Mouse (Mus musculus): ENCODE data around the gene Tyrp1. TPM values are rescaled to one million over a fixed set of nuclear protein-coding genes. Genes with fewer than 3 reads are reported as not detected.

The Tyrp1 gene
- total RNA-seq (2012; rRNA removed): not detected in 2 replicates

DNA sequence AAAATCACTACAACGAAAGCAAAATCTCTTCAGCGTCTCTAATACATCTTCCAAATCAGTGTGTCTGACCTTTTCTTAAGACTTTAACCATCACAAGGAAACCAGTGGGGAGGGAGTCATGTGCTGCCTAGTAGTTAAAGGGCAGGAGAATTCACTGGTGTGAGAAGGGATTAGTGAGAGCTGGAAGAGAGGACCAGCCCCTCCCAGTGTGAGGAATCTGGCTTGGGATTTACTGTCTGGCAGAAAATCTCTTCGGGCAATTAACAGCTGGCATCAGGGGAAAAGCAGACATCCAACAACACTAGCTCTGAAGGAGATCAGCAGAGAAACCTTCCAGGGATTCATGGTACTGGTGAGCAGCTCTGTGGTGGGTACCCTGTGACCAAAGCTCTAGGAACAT is at the start of gene Tyrp1:
Gene Tyrp1, plus strand, starts transcription at position 74 of the 400 bp plus-strand sequence.
- Histone ChIP-seq H3K4me3 (ENCODE audit: insufficient read depth in 1 of 2, low read depth in 1 of 2, low read length in 2 of 2, poor library complexity in 1 of 2, severe bottlenecking in 1 of 2) (no peak within 1 kb of the TSS), H3K9me3 (ENCODE audit: control insufficient read depth, insufficient read depth, low read depth, low read length) (no peaks in the 10 kb centered on the region), H3K9ac (ENCODE audit: insufficient read depth, low read depth, low read length, poor library complexity, severe bottlenecking) (no peak within 1 kb of the TSS), H3K4me1 (ENCODE audit: control insufficient read depth in 2 of 2, insufficient read depth in 2 of 2, low read length in 2 of 2, poor library complexity in 1 of 2) (no peaks in the 10 kb centered on the region), H3K36me3 (ENCODE audit: control insufficient read depth, insufficient read depth, low read length, poor library complexity, severe bottlenecking) (no peaks in the 10 kb centered on the region), H3K27ac (ENCODE audit: insufficient read depth, low read depth, low read length, poor library complexity, severe bottlenecking) (no peak within 1 kb of the TSS)
- in situ Hi-C loops (cut with MboI; ENCODE audit: low sequenced_read_pairs in 2 of 2, unreplicated experiment in 2 of 2): no loop called here
- no peak for TF ChIP-seq CHD2 (IDR thresholded peaks at IDR 0.05; ENCODE audit: low read depth, low read length)
- no peak for TF ChIP-seq HCFC1 (IDR thresholded peaks at IDR 0.05; ENCODE audit: borderline replicate concordance, insufficient read depth, low read length)
- no peak for TF ChIP-seq ZNF384 (IDR thresholded peaks at IDR 0.05; ENCODE audit: low read depth, low read length)
- TF ChIP-seq MAFK (IDR thresholded peaks at IDR 0.05; ENCODE audit: insufficient read depth, low read depth, low read length): no peak
- TF ChIP-seq ZC3H11A (IDR thresholded peaks at IDR 0.05; ENCODE audit: borderline replicate concordance, low read depth, low read length): no peak
- DNase-seq (ENCODE audit: low read depth, low spot score): no peak

DNA sequence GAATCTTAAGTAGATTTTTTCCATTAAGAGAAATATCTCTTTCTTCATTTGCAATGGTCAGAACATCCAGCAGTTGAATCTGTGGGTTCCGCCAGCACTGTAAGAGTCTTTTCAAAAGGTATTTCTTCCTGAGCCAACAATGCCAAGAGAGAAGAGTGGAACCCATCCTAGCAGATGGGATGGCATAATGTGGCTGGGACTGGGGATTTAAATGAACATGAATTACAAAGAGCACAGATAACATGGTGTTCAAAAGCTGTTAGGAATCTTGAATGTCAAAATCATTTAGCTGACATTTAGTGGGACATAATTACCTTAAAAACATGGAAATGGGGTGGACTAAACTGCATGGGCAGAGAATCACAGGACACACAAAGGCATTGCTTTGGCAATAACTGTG is 45.6 kb upstream of the Tyrp1 start:
- Histone ChIP-seq H3K9ac (ENCODE audit: insufficient read depth, low read depth, low read length, poor library complexity, severe bottlenecking) (no peak overlapping the region), H3K4me3 (ENCODE audit: insufficient read depth in 1 of 2, low read depth in 1 of 2, low read length in 2 of 2, poor library complexity in 1 of 2, severe bottlenecking in 1 of 2) (no peak overlapping the region), H3K9me3 (ENCODE audit: control insufficient read depth, insufficient read depth, low read depth, low read length) (no peaks in the 10 kb centered on the region), H3K36me3 (ENCODE audit: control insufficient read depth, insufficient read depth, low read length, poor library complexity, severe bottlenecking) (no peaks in the 10 kb centered on the region), H3K4me1 (ENCODE audit: control insufficient read depth in 2 of 2, insufficient read depth in 2 of 2, low read length in 2 of 2, poor library complexity in 1 of 2) (no peaks in the 10 kb centered on the region), H3K27ac (ENCODE audit: insufficient read depth, low read depth, low read length, poor library complexity, severe bottlenecking) (no peak overlapping the region)
- TF ChIP-seq MAFK (IDR thresholded peaks at IDR 0.05; ENCODE audit: insufficient read depth, low read depth, low read length): no peak
- in situ Hi-C loops (cut with MboI; ENCODE audit: low sequenced_read_pairs in 2 of 2, unreplicated experiment in 2 of 2): no loop called here
- no peak for DNase-seq (ENCODE audit: low read depth, low spot score)

DNA sequence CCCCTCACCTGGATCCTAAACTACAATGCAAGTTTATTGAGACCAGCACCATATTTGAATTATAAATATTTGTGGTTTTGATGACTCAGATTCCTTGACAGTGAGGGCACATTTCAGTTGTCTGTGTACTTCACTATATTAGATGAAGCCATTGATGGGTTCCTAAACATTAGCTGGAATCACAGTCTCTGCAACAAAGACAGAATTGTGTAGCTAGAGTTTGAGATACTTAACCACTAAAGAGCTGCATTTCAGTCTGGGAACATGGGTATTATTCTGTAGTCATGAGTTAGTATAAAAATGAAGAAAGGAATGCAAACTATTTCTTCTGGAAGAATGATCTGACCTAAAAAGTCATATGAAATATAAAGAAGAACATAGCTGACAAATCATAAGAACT is 14.4 kb upstream of the Tyrp1 start:
- no peak for TF ChIP-seq MAFK (IDR thresholded peaks at IDR 0.05; ENCODE audit: insufficient read depth, low read depth, low read length)
- no peak for TF ChIP-seq HCFC1 (IDR thresholded peaks at IDR 0.05; ENCODE audit: borderline replicate concordance, insufficient read depth, low read length)
- no peak for TF ChIP-seq CHD2 (IDR thresholded peaks at IDR 0.05; ENCODE audit: low read depth, low read length)
- TF ChIP-seq ZNF384 (IDR thresholded peaks at IDR 0.05; ENCODE audit: low read depth, low read length): no peak
- TF ChIP-seq ZC3H11A (IDR thresholded peaks at IDR 0.05; ENCODE audit: borderline replicate concordance, low read depth, low read length): no peak
- H3K9ac ChIP-seq (ENCODE audit: insufficient read depth, low read depth, low read length, poor library complexity, severe bottlenecking): no peak overlapping the region
- in situ Hi-C loops (cut with MboI; ENCODE audit: low sequenced_read_pairs in 2 of 2, unreplicated experiment in 2 of 2): no loop called here

DNA sequence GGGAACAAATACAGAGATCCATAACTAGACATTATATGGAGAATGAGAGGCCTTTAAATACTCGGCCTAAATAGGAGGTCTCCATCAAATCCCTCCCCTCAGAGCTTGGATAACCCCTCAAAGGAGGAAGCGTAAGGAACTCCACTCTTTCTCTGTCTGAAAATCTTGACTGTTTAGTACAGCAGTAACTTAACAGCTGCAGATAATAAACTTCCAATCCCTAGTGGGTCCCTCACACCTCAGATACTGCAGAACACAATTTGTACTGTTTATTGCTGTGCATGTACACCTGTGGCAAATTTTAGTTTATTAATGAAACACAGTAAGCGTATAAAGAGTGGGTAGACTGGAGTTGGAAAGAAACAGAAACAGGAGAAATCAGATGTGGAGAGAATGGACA is 12.0 kb upstream of the Tyrp1 start:
- no peaks in the 10 kb centered on the region for H3K36me3 ChIP-seq (ENCODE audit: control insufficient read depth, insufficient read depth, low read length, poor library complexity, severe bottlenecking)
- DNase-seq (ENCODE audit: low read depth, low spot score): no peak
- TF ChIP-seq HCFC1 (IDR thresholded peaks at IDR 0.05; ENCODE audit: borderline replicate concordance, insufficient read depth, low read length) (no peak), CHD2 (IDR thresholded peaks at IDR 0.05; ENCODE audit: low read depth, low read length) (no peak), MAFK (IDR thresholded peaks at IDR 0.05; ENCODE audit: insufficient read depth, low read depth, low read length) (no peak), ZNF384 (IDR thresholded peaks at IDR 0.05; ENCODE audit: low read depth, low read length) (no peak), ZC3H11A (IDR thresholded peaks at IDR 0.05; ENCODE audit: borderline replicate concordance, low read depth, low read length) (no peak)
- H3K27ac ChIP-seq (ENCODE audit: insufficient read depth, low read depth, low read length, poor library complexity, severe bottlenecking): no peak overlapping the region
- no peak overlapping the region for H3K4me3 ChIP-seq (ENCODE audit: insufficient read depth in 1 of 2, low read depth in 1 of 2, low read length in 2 of 2, poor library complexity in 1 of 2, severe bottlenecking in 1 of 2)
- no peaks in the 10 kb centered on the region for H3K9me3 ChIP-seq (ENCODE audit: control insufficient read depth, insufficient read depth, low read depth, low read length)
- no peaks in the 10 kb centered on the region for H3K4me1 ChIP-seq (ENCODE audit: control insufficient read depth in 2 of 2, insufficient read depth in 2 of 2, low read length in 2 of 2, poor library complexity in 1 of 2)
- H3K9ac ChIP-seq (ENCODE audit: insufficient read depth, low read depth, low read length, poor library complexity, severe bottlenecking): no peak overlapping the region
- in situ Hi-C loops (cut with MboI; ENCODE audit: low sequenced_read_pairs in 2 of 2, unreplicated experiment in 2 of 2): no loop called here

More for the DNA sequence above, 14.4 kb upstream of the Tyrp1 start:
- no peak overlapping the region for H3K4me3 ChIP-seq (ENCODE audit: insufficient read depth in 1 of 2, low read depth in 1 of 2, low read length in 2 of 2, poor library complexity in 1 of 2, severe bottlenecking in 1 of 2)
- H3K4me1 ChIP-seq (ENCODE audit: control insufficient read depth in 2 of 2, insufficient read depth in 2 of 2, low read length in 2 of 2, poor library complexity in 1 of 2): no peaks in the 10 kb centered on the region
- no peak overlapping the region for H3K27ac ChIP-seq (ENCODE audit: insufficient read depth, low read depth, low read length, poor library complexity, severe bottlenecking)
- H3K36me3 ChIP-seq (ENCODE audit: control insufficient read depth, insufficient read depth, low read length, poor library complexity, severe bottlenecking): no peaks in the 10 kb centered on the region
- no peak for DNase-seq (ENCODE audit: low read depth, low spot score)
- H3K9me3 ChIP-seq (ENCODE audit: control insufficient read depth, insufficient read depth, low read depth, low read length): no peaks in the 10 kb centered on the region

DNA sequence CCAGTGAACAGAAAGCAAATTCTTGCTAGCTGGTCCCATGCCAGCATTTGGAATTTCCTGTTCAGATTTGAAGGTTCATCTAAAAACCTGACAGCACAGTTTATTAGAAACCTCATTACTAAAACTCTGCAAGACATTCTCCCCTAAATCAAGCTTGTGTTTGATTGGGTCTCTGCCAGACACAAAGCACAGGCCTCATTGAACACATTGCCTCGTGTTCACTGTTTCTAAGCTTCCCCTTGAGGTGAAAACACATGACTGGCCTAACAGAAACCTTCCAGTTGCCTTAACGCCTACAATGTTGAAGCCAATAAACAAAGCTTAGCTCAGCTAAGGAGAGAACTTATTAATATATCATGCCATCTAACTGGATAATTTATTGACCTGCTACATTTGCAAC is 5.7 kb upstream of the Tyrp1 start:
- no peak for DNase-seq (ENCODE audit: low read depth, low spot score)
- Histone ChIP-seq H3K27ac (ENCODE audit: insufficient read depth, low read depth, low read length, poor library complexity, severe bottlenecking) (no peak overlapping the region), H3K9me3 (ENCODE audit: control insufficient read depth, insufficient read depth, low read depth, low read length) (no peaks in the 10 kb centered on the region), H3K4me1 (ENCODE audit: control insufficient read depth in 2 of 2, insufficient read depth in 2 of 2, low read length in 2 of 2, poor library complexity in 1 of 2) (no peaks in the 10 kb centered on the region), H3K9ac (ENCODE audit: insufficient read depth, low read depth, low read length, poor library complexity, severe bottlenecking) (no peak overlapping the region), H3K36me3 (ENCODE audit: control insufficient read depth, insufficient read depth, low read length, poor library complexity, severe bottlenecking) (no peaks in the 10 kb centered on the region), H3K4me3 (ENCODE audit: insufficient read depth in 1 of 2, low read depth in 1 of 2, low read length in 2 of 2, poor library complexity in 1 of 2, severe bottlenecking in 1 of 2) (no peak overlapping the region)
- TF ChIP-seq MAFK (IDR thresholded peaks at IDR 0.05; ENCODE audit: insufficient read depth, low read depth, low read length): no peak
- TF ChIP-seq ZNF384 (IDR thresholded peaks at IDR 0.05; ENCODE audit: low read depth, low read length): no peak
- in situ Hi-C loops (cut with MboI; ENCODE audit: low sequenced_read_pairs in 2 of 2, unreplicated experiment in 2 of 2): no loop called here

All from ES-E14 (cell line).